Mouse (Mus musculus) heart, postnatal 25 days (tissue): ENCODE results near the gene Tnfrsf8. TPM values are rescaled to one million over a fixed set of nuclear protein-coding genes. Genes with fewer than 3 reads are reported as not detected.
"Not testable (repeated sequence)": the region's sequence is repeated elsewhere in the genome, so short reads cannot be mapped to it uniquely, and the experiment has no call there.

Source experiments
- DNase-seq: peaks from one replicate; pipeline ENCODE4 v3.0.0; 2022; ENCODE audit warnings: low spot score
- intact Hi-C: fragments of 180-260 bp; cut with DNase I; formaldehyde crosslinking; loops from one replicate; pipeline ENCODE4 v1.15.1; 2025
- total RNA-seq, 2 experiments: library from RNA; stranded (reverse); gene quantifications; 2 replicates each; pipeline ENCODE4 v1.2.3; 2021

Gene Tnfrsf8
- under 1 TPM in 1 of 2 experiments, not detected in 1; 0.08 TPM for total RNA-seq

- no peak for DNase-seq
- intact Hi-C loops: no loop called here
These were observed at the start of gene Tnfrsf8 for GRCm38 (mm10) chr4:145314836-145315467. TSS of gene Tnfrsf8 (minus strand) at chr4:145315164.

DNA sequence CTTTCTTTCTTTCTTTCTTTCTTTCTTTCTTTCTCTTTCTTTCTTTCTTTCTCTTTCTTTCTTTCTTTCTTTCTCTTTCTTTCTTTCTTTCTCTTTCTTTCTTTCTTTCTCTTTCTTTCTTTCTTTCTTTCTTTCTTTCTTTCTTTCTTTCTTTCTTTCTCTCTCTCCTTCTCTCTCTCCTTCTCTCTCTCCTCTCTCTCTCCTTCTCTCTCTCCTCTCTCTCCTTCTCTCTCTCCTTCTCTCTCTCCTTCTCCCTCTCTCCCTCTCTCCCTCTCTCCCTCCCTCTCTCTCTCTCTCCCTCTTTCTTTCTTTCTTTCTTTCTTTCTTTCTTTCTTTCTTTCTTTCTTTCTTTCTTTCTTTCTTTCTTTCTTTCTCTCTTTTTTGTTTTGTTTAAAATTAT lies 46.7 kb upstream of the Tnfrsf8 start:
- DNase-seq, intact Hi-C loops: not testable (repeated sequence)

- DNase-seq: no peak
- intact Hi-C loops: no loop called here
These were observed 46.1 kb upstream of the Tnfrsf8 start for GRCm38 (mm10) chr4:145361065-145361464.

DNA sequence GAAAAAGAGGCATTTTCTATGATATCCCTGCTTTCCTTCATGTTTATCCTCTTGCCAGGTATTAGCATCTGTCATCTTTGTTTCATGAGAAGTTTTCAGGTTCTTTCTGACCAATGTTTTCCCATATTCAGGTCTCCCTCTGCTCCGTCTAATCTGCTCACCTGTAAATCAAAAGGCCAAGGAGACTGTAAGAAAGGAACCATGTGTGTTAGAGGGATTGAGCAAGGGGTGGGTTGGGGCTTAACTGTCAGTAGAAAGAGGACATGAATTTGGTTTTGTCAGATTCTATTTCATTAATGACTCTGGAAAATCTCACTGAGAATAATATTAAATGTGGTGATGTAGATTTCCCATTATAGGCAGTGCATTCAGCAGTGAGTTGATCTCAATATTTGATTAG lies 45.6 kb upstream of the Tnfrsf8 start:
- intact Hi-C loops: no loop called here
- DNase-seq: no peak

- intact Hi-C loops: no loop called here
- no peak for DNase-seq
These were observed 41.3 kb upstream of the Tnfrsf8 start for GRCm38 (mm10) chr4:145356234-145356633.

DNA sequence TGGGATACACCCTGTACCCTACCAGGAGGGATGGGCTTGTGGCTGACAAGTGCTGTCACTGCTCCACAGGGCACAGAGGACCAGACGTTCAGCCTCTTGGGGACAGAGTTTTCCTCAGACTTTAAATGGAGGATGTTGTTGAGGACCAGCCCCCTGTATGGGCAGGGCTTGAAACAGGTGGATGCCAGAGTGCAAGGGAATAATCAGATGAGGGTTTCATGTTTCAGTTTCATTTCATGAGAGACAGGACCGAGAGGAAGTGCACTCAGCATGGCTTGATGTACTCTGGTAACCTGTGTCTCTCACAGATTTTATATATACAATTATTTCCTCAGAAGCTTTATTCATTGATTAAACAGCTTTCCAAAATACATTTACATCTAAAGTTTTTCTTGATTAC lies 38.9 kb upstream of the Tnfrsf8 start:
- no peak for DNase-seq
- intact Hi-C loops: no loop called here

DNA sequence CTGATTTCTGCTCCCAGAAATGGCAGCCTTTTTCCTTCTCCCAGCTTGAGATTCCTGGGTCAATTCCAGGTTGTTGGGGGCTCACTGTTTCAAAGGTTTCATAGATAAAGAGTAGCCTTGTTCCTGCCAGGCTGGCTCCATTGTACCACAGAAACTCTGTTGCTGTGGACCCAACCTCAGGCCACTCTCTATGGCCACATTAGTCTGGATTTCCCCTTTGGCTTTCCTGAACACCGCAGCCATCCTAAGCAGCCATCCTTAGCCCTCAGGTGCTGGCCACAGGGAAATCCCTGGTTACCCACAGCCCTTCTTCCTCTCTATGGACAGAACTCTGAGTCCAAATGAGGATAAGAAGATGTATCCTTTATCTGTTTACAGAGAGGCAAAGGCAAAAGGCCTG lies 30.0 kb upstream of the Tnfrsf8 start:
- intact Hi-C loops: no loop called here
- no peak for DNase-seq

GRCm38 (mm10) chr4:145341879-145342809 lies 27.2 kb upstream of the Tnfrsf8 start:
- DNase-seq: no peak
- intact Hi-C loops: no loop called here

DNA sequence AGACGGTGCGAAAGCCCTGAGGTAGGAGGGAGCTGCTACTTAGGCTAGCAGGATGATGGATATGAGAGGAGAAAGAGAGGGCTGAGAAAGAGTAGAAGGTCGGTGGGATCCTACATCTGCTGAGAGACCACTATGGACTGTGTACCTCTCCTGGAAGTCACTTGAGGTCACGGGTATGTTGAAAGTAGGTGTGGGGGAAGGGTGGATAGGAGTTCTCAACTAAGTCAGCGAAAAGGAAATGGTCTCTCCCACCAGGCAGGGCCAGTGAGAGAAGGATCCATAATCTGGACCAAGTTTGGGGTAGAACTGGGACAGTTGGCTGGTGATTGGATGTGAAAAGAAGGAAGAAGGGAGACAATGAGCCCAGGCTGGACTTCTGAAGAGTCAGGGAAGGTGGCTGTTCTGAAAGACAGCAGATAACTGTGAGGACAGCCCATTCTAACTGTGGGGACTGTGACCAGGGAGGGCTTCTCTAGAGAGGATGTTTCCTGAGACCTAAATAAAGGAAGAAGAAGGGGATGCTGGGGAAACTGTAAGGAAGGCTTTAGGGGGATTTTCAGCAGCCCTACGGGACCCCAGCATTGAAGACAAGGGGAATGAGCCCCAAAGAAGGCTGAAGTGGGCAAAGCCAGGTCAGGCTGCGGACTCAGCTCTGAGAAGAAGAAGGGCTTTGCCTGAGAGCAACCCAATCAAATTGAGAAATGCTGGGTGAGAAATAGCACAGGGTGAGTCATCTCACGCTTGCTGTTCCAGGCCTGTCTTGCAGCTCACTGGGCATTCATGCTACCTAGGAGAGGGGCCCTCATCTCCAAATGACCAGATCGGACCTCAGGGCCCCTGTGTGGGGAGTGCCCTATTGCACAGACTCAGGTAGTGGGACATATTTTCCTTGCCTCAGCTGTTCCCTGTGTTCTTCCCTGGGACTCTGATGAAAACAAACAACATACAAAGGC lies 23.2 kb upstream of the Tnfrsf8 start:
- no peak for DNase-seq
- intact Hi-C loops: no loop called here

GRCm38 (mm10) chr4:145336587-145336986 lies 21.6 kb upstream of the Tnfrsf8 start:
- no peak for DNase-seq
- intact Hi-C loops: no loop called here

DNA sequence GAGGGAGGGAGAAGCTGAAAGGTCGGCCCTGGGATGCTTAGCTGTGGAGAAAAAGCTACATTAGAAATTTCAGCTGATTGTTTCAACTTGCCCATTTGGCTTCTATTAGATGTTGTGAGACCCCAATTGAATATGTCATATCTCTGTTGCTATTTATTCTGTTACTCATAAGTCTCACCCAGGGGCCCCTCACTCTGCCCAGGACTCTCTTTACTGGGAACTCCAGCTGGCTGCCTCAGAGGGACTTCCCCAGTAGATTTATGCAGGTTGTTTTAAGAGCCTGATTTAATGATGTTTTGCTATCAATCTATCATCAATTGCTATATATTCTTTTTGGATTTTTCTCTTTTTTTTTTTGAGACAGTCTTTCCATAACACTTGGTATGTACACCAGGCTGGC lies 21.1 kb upstream of the Tnfrsf8 start:
- DNase-seq: no peak
- intact Hi-C loops: no loop called here

GRCm38 (mm10) chr4:145323631-145324030 lies 8.7 kb upstream of the Tnfrsf8 start:
- DNase-seq: no peak
- intact Hi-C loops: no loop called here

- DNase-seq: no peak
- intact Hi-C loops: no loop called here
These were observed 8.1 kb upstream of the Tnfrsf8 start for GRCm38 (mm10) chr4:145322995-145323627.

GRCm38 (mm10) chr4:145322211-145322610 lies 7.2 kb upstream of the Tnfrsf8 start:
- DNase-seq: no peak
- intact Hi-C loops: no loop called here

GRCm38 (mm10) chr4:145320624-145321023 lies 5.7 kb upstream of the Tnfrsf8 start:
- intact Hi-C loops: no loop called here
- DNase-seq: no peak

DNA sequence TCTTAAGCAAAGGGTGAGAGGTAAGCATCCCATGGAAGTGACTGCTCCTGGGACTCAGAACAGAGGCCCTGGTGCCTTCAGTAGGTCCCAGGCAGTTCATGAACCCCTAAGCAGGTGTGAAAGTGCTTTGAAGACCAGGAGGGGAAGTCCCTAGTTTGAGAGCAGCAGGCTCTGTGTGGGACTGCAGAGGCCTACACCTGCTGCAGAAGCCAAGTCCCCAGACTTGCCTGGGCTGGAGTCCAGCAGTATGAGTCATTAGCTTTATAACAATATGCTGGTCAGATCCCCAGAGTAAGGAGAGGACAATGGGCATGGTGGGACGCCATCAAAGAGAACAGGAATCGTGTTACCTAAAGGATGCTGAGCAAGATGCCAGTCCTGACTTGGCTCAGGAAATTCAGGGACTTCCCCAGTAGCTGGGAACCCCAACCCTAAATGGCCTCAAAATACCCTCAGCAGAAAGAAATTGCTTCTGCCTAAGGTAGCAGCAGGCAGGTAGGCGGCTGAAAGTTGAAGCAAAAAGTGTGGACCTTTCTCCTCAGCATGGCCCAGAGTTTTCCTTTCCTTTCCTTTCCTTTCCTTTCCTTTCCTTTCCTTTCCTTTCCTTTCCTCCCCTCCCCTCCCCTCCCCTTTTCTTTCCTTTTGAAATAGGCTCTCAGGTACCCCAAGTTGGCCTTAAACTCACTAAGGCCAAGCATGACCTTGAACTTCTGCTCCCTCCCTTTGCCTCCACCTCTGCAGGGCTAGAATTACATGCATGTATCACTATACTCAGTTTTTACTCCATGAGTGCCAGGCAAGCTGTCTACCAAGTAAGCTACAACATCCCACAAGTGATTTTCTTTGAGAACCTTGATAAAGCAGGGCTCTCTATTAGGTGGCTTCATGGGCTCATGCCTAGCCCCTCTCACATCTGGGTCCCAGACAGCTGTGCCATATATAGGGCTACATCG lies 4.6 kb upstream of the Tnfrsf8 start:
- DNase-seq: peak; percentile 51
- intact Hi-C loops: no loop called here

- DNase-seq: no peak
- intact Hi-C loops: no loop called here
These were observed 1.7 kb upstream of the Tnfrsf8 start for GRCm38 (mm10) chr4:145316708-145317107.

DNA sequence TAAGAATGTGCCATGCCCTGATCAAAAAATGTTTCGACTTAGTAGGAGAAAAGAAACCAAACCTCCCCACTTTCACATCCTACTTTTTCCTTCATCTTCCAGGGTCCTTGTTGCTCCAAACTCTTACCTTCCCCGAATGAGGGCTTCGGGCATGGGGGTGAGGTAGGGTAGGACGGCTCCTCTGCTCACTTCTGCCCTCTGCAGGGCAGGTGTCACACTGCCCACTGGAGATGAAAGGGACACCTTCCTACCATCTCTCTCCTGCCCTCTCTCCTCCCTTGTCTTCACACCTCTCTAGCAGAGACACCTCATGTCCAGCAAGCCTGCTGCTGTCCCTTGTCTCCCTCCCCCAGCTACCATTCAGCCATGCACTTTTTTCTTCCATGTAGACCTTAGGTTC lies 998 bp downstream of the Tnfrsf8 start:
- no peak for DNase-seq
- intact Hi-C loops: no loop called here

GRCm38 (mm10) chr4:145313256-145313655 lies 1.7 kb downstream of the Tnfrsf8 start:
- intact Hi-C loops: no loop called here

More at GRCm38 (mm10) chr4:145313256-145313655, 1.7 kb downstream of the Tnfrsf8 start:
- DNase-seq: no peak
